Mouse (Mus musculus) right cerebral cortex, adult 18-20 months (tissue): ENCODE measurements at regions not wholly inside any gene's neighbourhood (a gene's known extent, or its start where the extent isn't known, plus 50 kb on each side); places are given as distances from the start of the nearest gene placed in this dataset.
"Not testable (repeated sequence)": the region's sequence is repeated elsewhere in the genome, so short reads cannot be mapped to it uniquely, and the experiment has no call there.

Experiments
- DNase-seq: peaks from one replicate; pipeline ENCODE4 v3.0.0; 2022; ENCODE audit warnings: mixed read lengths

GRCm38 (mm10) chr17:16516173-16516572 lies 547.7 kb upstream of the Zfp960 start:
- no peak for DNase-seq

GRCm38 (mm10) chr17:16493951-16494350 lies 570.0 kb upstream of the Zfp960 start:
- no peak for DNase-seq

GRCm38 (mm10) chr17:16493546-16493945 lies 570.4 kb upstream of the Zfp960 start:
- no peak for DNase-seq

- no peak for DNase-seq
These were observed 571.4 kb upstream of the Zfp960 start for GRCm38 (mm10) chr17:16492551-16492950.

- no peak for DNase-seq
These were observed 577.6 kb upstream of the Zfp960 start for GRCm38 (mm10) chr17:16486355-16486754.

- DNase-seq: no peak
These were observed 579.9 kb upstream of the Zfp960 start for GRCm38 (mm10) chr17:16483976-16484375.

GRCm38 (mm10) chr17:16481722-16482121 lies 582.2 kb upstream of the Zfp960 start:
- no peak for DNase-seq

- no peak for DNase-seq
These were observed 583.3 kb upstream of the Zfp960 start for GRCm38 (mm10) chr17:16480579-16480978.

GRCm38 (mm10) chr17:16461208-16461607 lies 602.7 kb upstream of the Zfp960 start:
- no peak for DNase-seq

GRCm38 (mm10) chr17:16453098-16453497 lies 610.8 kb upstream of the Zfp960 start:
- no peak for DNase-seq

- no peak for DNase-seq
These were observed 613.7 kb upstream of the Rgmb start for GRCm38 (mm10) chr17:16444562-16444961.

- DNase-seq: no peak
These were observed 564.4 kb upstream of the Rgmb start for GRCm38 (mm10) chr17:16395193-16395612.

- DNase-seq: not testable (repeated sequence)
These were observed 544.0 kb upstream of the Rgmb start for GRCm38 (mm10) chr17:16374855-16375221.

GRCm38 (mm10) chr17:16374119-16374854 lies 543.4 kb upstream of the Rgmb start:
- not testable (repeated sequence) for DNase-seq

GRCm38 (mm10) chr17:16372976-16373375 lies 542.1 kb upstream of the Rgmb start:
- no peak for DNase-seq

- DNase-seq: no peak
These were observed 513.2 kb upstream of the Rgmb start for GRCm38 (mm10) chr17:16344061-16344460.

GRCm38 (mm10) chr17:16342785-16343184 lies 511.9 kb upstream of the Rgmb start:
- DNase-seq: no peak

- DNase-seq: peak; percentile 21
These were observed 509.1 kb upstream of the Rgmb start for GRCm38 (mm10) chr17:16339720-16340470.

GRCm38 (mm10) chr17:16311914-16312313 lies 481.1 kb upstream of the Rgmb start:
- no peak for DNase-seq

- DNase-seq: no peak
These were observed 480.5 kb upstream of the Rgmb start for GRCm38 (mm10) chr17:16311196-16311873.

GRCm38 (mm10) chr17:16301776-16302175 lies 470.9 kb upstream of the Rgmb start:
- no peak for DNase-seq

GRCm38 (mm10) chr17:16298553-16298952 lies 467.7 kb upstream of the Rgmb start:
- no peak for DNase-seq
